Mouse (Mus musculus): Measurements from ENCODE around the gene Etv3.

- TF ChIP-seq CTCF (IDR thresholded peaks at IDR 0.05; ENCODE audit: control insufficient read depth, insufficient read depth, insufficient read length), result no peak
- no peak for TF ChIP-seq MAX (IDR thresholded peaks at IDR 0.05)
- TF ChIP-seq USF1 (IDR thresholded peaks at IDR 0.05; ENCODE audit: low read depth), result no peak
- no peak for TF ChIP-seq FOSL1 (IDR thresholded peaks at IDR 0.05; ENCODE audit: insufficient read depth, low read length, poor library complexity, severe bottlenecking)
Measured at GRCm38 (mm10) chr3:87582259-87582658, 57.1 kb downstream of the Etv3 start.

All from C2C12 (cell line).